Mouse (Mus musculus) lung, postnatal 0 days (tissue): ENCODE results near the gene Hcn2. TPM values are rescaled to one million over a fixed set of nuclear protein-coding genes. Genes with fewer than 3 reads are reported as not detected.

ENCODE experiments used
- ATAC-seq: fragments of 200-750 bp; cut with Nextera tagmentation; 2 replicates; pipeline ENCODE4 v1.8.0; 2017; ENCODE audit warnings: moderate library complexity
- DNase-seq: peaks from one replicate; pipeline ENCODE4 v3.0.0-alpha.2; 2016; ENCODE audit warnings: low spot score
- H3K27ac ChIP-seq: fragments of 300-500 bp; sonication (generic); 2 replicates; pipeline ENCODE4 v1.5.1; 2014; ENCODE audit warnings: antibody characterized with exemption, mild to moderate bottlenecking, low read length, mixed read lengths
- H3K27me3 ChIP-seq: fragments of 300-500 bp; sonication (generic); replicated peaks from 2 replicates; pipeline ENCODE4 v1.6.1; 2014; ENCODE audit warnings: low read length, mixed read lengths; ENCODE audit not compliant: insufficient read depth
- H3K36me3 ChIP-seq: fragments of 300-500 bp; sonication (generic); 2 replicates; pipeline ENCODE4 v1.6.1; 2014; ENCODE audit warnings: low read length, mixed read lengths; ENCODE audit not compliant: insufficient read depth
- H3K4me1 ChIP-seq: fragments of 300-500 bp; sonication (generic); 2 replicates; pipeline ENCODE4 v1.6.1; 2014; ENCODE audit warnings: antibody characterized with exemption, low read depth, low read length, mixed read lengths; ENCODE audit not compliant: insufficient read depth
- H3K4me2 ChIP-seq: fragments of 300-500 bp; sonication (generic); replicated peaks from 2 replicates; pipeline ENCODE4 v1.6.1; 2014; ENCODE audit warnings: low read depth, mild to moderate bottlenecking, low read length, moderate library complexity, mixed read lengths
- H3K4me3 ChIP-seq: fragments of 300-500 bp; sonication (generic); 2 replicates; pipeline ENCODE4 v1.5.1; 2014; ENCODE audit warnings: low read depth, low read length
- H3K9ac ChIP-seq: fragments of 300-500 bp; sonication (generic); replicated peaks from 2 replicates; pipeline ENCODE4 v1.6.1; 2014; ENCODE audit warnings: low read depth, mild to moderate bottlenecking
- H3K9me3 ChIP-seq: fragments of 300-500 bp; sonication (generic); 2 replicates; pipeline ENCODE4 v1.6.1; 2016; ENCODE audit warnings: low read length, mixed read lengths
- CTCF ChIP-seq: IDR thresholded peaks from 2 replicates; pipeline ENCODE4 v1.5.1; 2016; ENCODE audit warnings: antibody characterized with exemption, mild to moderate bottlenecking
- EP300 ChIP-seq: IDR thresholded peaks from 2 replicates; pipeline ENCODE4 v1.6.1; 2016; ENCODE audit warnings: antibody characterized with exemption, mild to moderate bottlenecking, control low read depth
- WGBS: fragments of 180-500 bp; shearing (Covaris S2); extraction: QIAGEN DNeasy Blood & Tissue Kit; methylation state at CpG from one replicate; pipeline ENCODE4 v1.1.7; 2014; 5-methylcytosine and 5-hydroxymethylcytosine counted together
- polyA plus RNA-seq: library from polyadenylated mRNA; unstranded; fragments of >200 nt; fragmentation: Nextera tagmentation; extraction: Ambion mirVana; gene quantifications from 2 replicates; pipeline ENCODE4 v1.2.1, GENCODE M21; 2015

The Hcn2 gene
- polyA plus RNA-seq, 1 experiment from 2014 or later, result 0.12 TPM

DNA sequence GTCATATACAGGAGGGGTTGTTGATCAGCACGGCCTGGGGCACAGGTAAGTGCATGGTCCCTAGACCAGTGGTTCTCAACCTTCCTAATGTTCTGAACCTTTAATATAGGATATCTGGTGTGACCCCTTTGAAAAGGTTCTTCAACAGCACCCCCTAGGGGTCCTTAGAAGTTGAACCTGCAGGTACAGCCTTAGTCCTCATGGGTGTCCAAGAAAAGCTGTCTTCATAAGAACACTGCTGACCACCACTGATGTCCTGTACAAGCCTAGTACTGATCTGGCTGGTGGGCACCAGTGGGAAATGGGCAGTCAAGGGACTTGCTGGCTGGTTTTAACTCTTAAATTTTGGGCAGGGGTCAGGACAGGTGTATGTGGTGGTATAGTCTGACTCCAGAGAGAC, 4.4 kb upstream of the Hcn2 start:
- 0 out of 2 replicates have a peak, but pooled peaks have one; percentile 11 for ATAC-seq
- 79% methylated on average over 1 of the region's 1 CpGs for WGBS

DNA sequence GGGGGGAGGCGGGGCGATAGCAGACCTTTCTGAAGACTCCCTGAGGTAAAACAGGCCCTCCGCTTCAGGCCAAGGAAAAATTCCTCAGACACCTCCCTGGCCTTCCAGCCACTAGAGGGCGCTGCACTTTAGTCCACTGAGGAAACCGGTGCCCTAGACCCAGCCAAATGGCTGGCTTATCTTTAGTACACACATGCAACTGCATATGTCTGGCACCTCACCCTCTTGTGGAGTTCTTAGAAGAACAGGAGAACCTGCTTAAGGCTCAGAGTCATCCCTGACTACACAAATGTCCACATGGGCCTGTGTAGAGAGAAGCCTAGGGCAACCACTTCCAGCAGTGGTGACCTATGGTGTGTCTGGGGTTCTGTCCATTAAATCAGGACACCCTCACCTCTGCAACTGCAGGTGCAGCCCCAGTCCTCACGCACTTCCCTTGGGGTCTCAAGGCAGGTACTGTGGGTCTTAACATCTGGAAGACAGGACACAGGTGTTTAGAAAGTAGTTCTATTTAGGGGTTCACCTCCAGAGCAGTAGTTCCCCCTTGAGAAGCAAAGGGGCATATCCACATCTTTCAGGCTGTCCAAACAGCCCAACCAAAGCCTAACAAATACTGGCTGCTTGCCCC, 3.8 kb upstream of the Hcn2 start:
- no peak overlapping the region for H3K4me3 ChIP-seq
- WGBS, result 21% methylated on average over 4 of the region's 6 CpGs
- H3K27ac ChIP-seq, result no peak overlapping the region
- H3K9me3 ChIP-seq, result no peaks in the 10 kb centered on the region
- peaks cover 24% of the 10 kb centered on the region for H3K27me3 ChIP-seq
- peaks cover 5% of the 10 kb centered on the region; the same call in 1 of the 2 replicates for H3K4me1 ChIP-seq
- DNase-seq (peak; percentile 89), ATAC-seq (peak; percentile 78)
- H3K36me3 ChIP-seq, result peaks cover 18% of the 10 kb centered on the region
- no peak for TF ChIP-seq EP300
- peak; percentile 85 for TF ChIP-seq CTCF
- no peak overlapping the region for H3K4me2 ChIP-seq
- H3K9ac ChIP-seq, result no peak overlapping the region

More for the DNA sequence above, 4.4 kb upstream of the Hcn2 start:
- H3K27ac ChIP-seq, result no peak overlapping the region; the same call in 1 of the 2 replicates
- no peak overlapping the region for H3K9ac ChIP-seq
- peaks cover 18% of the 10 kb centered on the region for H3K36me3 ChIP-seq
- H3K9me3 ChIP-seq, result no peaks in the 10 kb centered on the region
- TF ChIP-seq CTCF (peak; percentile 55), EP300 (no peak)
- DNase-seq, result peak; percentile 48
- H3K4me3 ChIP-seq, result no peak overlapping the region
- no peak overlapping the region for H3K4me2 ChIP-seq
- peaks cover 10% of the 10 kb centered on the region; the same call in 1 of the 2 replicates for H3K4me1 ChIP-seq
- peaks cover 18% of the 10 kb centered on the region for H3K27me3 ChIP-seq

DNA sequence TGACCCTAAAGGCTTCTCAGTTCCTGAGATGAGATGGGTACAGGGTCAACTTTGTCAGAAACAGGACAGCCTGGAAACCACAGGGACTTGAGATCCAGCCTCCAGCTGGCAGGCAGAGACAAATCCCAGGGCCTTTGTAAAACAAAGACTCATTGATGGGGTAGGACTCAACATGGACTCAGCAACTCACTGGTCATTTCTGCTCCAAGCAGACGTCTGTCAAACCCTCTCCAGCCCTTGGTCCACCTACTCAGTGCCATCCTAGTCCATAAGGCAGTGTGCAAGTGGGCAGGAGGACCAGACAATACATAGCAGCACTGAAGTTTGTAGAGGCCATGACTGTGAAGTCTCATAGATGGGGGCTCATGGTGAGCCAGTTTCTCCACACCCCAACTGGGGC, 3.3 kb upstream of the Hcn2 start:
- H3K27ac ChIP-seq, result no peak overlapping the region
- H3K27me3 ChIP-seq, result peaks cover 29% of the 10 kb centered on the region
- H3K9ac ChIP-seq, result no peak overlapping the region
- WGBS, result 44% methylated on average over 1 of the region's 1 CpGs
- DNase-seq, result no peak
- no peak for TF ChIP-seq EP300
- no peak for TF ChIP-seq CTCF
- peaks cover 5% of the 10 kb centered on the region; the same call in 1 of the 2 replicates for H3K4me1 ChIP-seq
- no peaks in the 10 kb centered on the region for H3K9me3 ChIP-seq
- H3K4me3 ChIP-seq, result no peak overlapping the region
- no peak overlapping the region for H3K4me2 ChIP-seq
- no peak for ATAC-seq
- H3K36me3 ChIP-seq, result peaks cover 18% of the 10 kb centered on the region

DNA sequence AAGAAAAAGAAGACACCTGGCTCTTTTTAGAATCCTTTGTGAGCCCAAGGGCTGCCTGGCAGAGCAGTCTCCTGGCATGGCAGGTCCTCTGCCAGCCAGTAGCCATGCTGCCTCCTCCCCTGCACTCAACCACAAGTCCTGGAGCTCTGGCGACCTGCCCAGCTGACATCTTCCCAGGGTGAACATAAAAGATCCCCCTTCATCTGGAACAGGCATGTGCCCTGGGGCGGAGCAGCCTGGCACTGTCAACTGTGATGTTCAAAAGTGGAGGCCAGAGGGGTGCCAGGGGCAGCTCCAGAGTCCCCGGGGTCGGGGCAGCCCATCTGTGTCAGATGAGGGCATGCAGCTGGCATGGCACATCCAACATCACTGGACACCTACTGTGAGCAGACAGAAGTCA, 1.4 kb upstream of the Hcn2 start:
- Histone ChIP-seq H3K27me3 (peaks cover 40% of the 10 kb centered on the region), H3K4me2 (no peak overlapping the region), H3K9ac (no peak overlapping the region), H3K9me3 (no peaks in the 10 kb centered on the region), H3K4me1 (peaks cover 5% of the 10 kb centered on the region; the same call in 1 of the 2 replicates), H3K36me3 (peaks cover 17% of the 10 kb centered on the region; the same call in 1 of the 2 replicates), H3K27ac (no peak overlapping the region), H3K4me3 (no peak overlapping the region)
- TF ChIP-seq CTCF, result no peak
- no peak for TF ChIP-seq EP300
- no peak for ATAC-seq
- DNase-seq, result no peak
- 67% methylated on average over 4 of the region's 4 CpGs for WGBS

DNA sequence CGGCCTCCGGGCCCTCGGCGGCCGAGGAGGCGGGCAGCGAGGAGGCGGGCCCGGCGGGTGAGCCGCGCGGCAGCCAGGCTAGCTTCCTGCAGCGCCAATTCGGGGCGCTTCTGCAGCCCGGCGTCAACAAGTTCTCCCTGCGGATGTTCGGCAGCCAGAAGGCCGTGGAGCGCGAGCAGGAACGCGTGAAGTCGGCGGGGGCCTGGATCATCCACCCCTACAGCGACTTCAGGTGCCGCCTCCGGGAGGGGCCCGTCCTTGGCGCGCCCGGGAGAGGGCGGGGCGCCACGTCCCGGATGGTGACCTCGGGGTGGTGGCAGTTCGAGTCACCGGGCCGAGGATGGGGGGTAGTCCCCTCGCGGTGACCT, 538 bp downstream of the Hcn2 start:
- H3K9ac ChIP-seq, result no peak overlapping the region

DNA sequence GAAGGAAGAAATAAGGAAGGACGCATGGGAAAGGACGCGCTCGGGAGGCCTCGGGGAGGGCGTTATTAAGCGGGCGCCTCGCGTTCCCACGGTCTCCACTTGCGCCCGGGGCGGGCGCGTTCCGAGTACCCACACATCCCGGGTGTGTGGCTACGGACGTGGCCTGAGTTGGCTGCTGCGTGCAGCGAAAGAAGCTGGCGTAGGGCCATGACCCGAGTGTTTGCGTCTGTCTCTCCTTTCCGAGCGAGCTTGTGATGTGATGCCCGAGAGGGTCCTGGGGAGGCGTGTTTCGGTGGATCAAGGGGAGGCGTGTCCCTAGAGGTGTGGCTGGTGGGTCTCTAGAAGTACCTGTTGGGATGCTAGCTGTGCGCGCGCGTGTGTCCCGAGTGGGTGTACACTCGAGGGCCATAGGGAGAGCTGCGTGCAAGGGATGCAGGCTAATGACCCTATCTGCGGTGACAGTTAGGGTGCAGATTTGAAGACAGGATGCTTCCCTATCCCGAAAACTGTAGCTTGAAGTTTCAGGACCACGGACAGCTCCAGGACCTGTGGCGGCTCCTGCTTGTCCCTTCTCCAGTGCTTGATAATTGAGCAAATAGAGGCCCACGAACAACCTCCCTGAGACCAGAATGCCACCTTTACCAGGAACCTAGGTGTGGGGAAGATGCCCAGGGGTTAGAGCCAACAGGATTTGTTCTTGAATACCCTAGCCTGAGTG, 1.4 kb downstream of the Hcn2 start:
- WGBS, result 3% methylated on average over 42 of the region's 43 CpGs
- peak overlapping the region; percentile 52; the same call in 1 of the 2 replicates for H3K4me3 ChIP-seq
- no peak overlapping the region for H3K27ac ChIP-seq
- peak; percentile 84 for DNase-seq
- ATAC-seq, result no peak
- no peaks in the 10 kb centered on the region for H3K36me3 ChIP-seq
- H3K9me3 ChIP-seq, result no peaks in the 10 kb centered on the region
- H3K4me2 ChIP-seq, result peak overlapping the region; percentile 82; the same call in 1 of the 2 replicates
- no peak overlapping the region for H3K9ac ChIP-seq
- peaks cover 40% of the 10 kb centered on the region for H3K27me3 ChIP-seq
- TF ChIP-seq CTCF, result no peak
- no peak for TF ChIP-seq EP300
- peaks cover 5% of the 10 kb centered on the region; the same call in 1 of the 2 replicates for H3K4me1 ChIP-seq

More for the DNA sequence above, 538 bp downstream of the Hcn2 start:
- Histone ChIP-seq H3K4me2 (peak overlapping the region; percentile 82), H3K36me3 (no peaks in the 10 kb centered on the region), H3K4me3 (peak overlapping the region; percentile 52), H3K9me3 (no peaks in the 10 kb centered on the region), H3K4me1 (peaks cover 5% of the 10 kb centered on the region; the same call in 1 of the 2 replicates), H3K27ac (no peak overlapping the region), H3K27me3 (peaks cover 40% of the 10 kb centered on the region)
- DNase-seq, result no peak
- under 1% methylated on average over 33 of the region's 44 CpGs for WGBS
- TF ChIP-seq CTCF (no peak), EP300 (no peak)
- ATAC-seq, result no peak
